In genomic region chr9:123717186-123718008, GRCm38 (mm10) we compare ENCODE assay signal across 8 mouse cellular contexts. TPM values are rescaled to one million over a fixed set of nuclear protein-coding genes. Genes with fewer than 3 reads are reported as not detected.
DNase-seq lines count a peak whose midpoint lies in the region; ATAC-seq lines count a peak whose summit lies in the region.

Gene Lztfl1, minus strand, starts transcription at chr9:123717697.

- H3K4me3 ChIP-seq in intestine, embryonic 14.5 days (ENCODE audit: low read depth, low read length), result peak within 1 kb of the TSS; percentile 91

- WGBS in intestine, embryonic 14.5 days, result under 1% methylated on average over 55 of the region's 55 CpGs

- peak; percentile 99 for ATAC-seq in intestine, embryonic 14.5 days (replicated peaks; ENCODE audit: low FRiP score, low TSS enrichment, low read depth)

- H3K27me3 ChIP-seq in intestine, embryonic 14.5 days (replicated peaks; ENCODE audit: control insufficient read depth, insufficient read depth, low read length), result no peaks in the 10 kb centered on the region

- H3K36me3 ChIP-seq in intestine, embryonic 14.5 days (ENCODE audit: control insufficient read depth, insufficient read depth, low read length), result no peaks in the 10 kb centered on the region

- no peaks in the 10 kb centered on the region for H3K9me3 ChIP-seq in intestine, embryonic 14.5 days (ENCODE audit: control insufficient read depth, low read length)

- intact Hi-C loops in left cerebral cortex, postnatal 14 days (cut with DNase I), result no loop called here

- peaks cover 4% of the 10 kb centered on the region; the same call in 1 of the 2 replicates for H3K4me1 ChIP-seq in intestine, embryonic 14.5 days (replicated peaks; ENCODE audit: control insufficient read depth, insufficient read depth, low read length)

- H3K27ac ChIP-seq in intestine, embryonic 14.5 days (ENCODE audit: low read depth), result peak within 1 kb of the TSS; percentile 83

- H3K4me2 ChIP-seq in intestine, embryonic 14.5 days (ENCODE audit: low read length), result peak within 1 kb of the TSS; percentile 82

- peak; percentile 90 for DNase-seq in adrenal gland, adult 18-20 months (ENCODE audit: low spot score in 2 of 2)
- peak; percentile 100 for DNase-seq in embryo, embryonic 11 days
- DNase-seq in gastrocnemius, postnatal 25 days, result peak; percentile 94
- DNase-seq in intestine, embryonic 14.5 days (ENCODE audit: low spot score), result peak; percentile 96
- DNase-seq in left cerebral cortex, postnatal 14 days (ENCODE audit: low spot score in 2 of 2), result peak; percentile 98 to 99
- DNase-seq in mesoderm, embryonic 11.5 days (ENCODE audit: low read depth, low spot score), result peak; percentile 99
- peak; percentile 97 to 98 for DNase-seq in right cerebral cortex, postnatal 36 days (ENCODE audit: low spot score in 2 of 2)
- peak; percentile 97 for DNase-seq in yolk sac, embryonic 10.5 days (ENCODE audit: low spot score)

- H3K9ac ChIP-seq in intestine, embryonic 14.5 days (ENCODE audit: low read length), result peak within 1 kb of the TSS; percentile 86

RNA-seq across cellular contexts. Expression of gene Lztfl1, which starts in this region (rescaled TPM):
- 10 to 100 TPM; 41.3 to 43.6 TPM for total RNA-seq in adrenal gland, adult 18-20 months (2021)
- total RNA-seq in gastrocnemius, postnatal 25 days (2021), result 10 to 100 TPM; 16.4 to 19.5 TPM
- 43.2 and 51.0 TPM in 2 replicates for polyA plus RNA-seq in intestine, embryonic 14.5 days (2014; fragmentation: Nextera tagmentation; extraction: Ambion mirVana)
- 10 to 100 TPM; 68.6 to 77.3 TPM for total RNA-seq in left cerebral cortex, postnatal 14 days (2021)

Comparison
In these comparisons a context has a peak if more than half of its experiments do, and no peak if none do; other contexts are left out.
1. Peak in every context shown above with its lines: DNase-seq, ATAC-seq, H3K4me3 ChIP-seq and H3K27ac ChIP-seq.